Mouse (Mus musculus) liver, adult 2 months (tissue): ENCODE results near the gene Guca2b. TPM values are rescaled to one million over a fixed set of nuclear protein-coding genes. Genes with fewer than 3 reads are reported as not detected.

ENCODE experiments used
- DNase-seq: peaks from one replicate; pipeline ENCODE4 v3.0.0-alpha.2; 2011; ENCODE audit warnings: low read depth, low spot score; ENCODE audit errors: extremely low read depth
- H3K27ac ChIP-seq: fragments of 200-500 bp; replicated peaks from 2 replicates; pipeline ENCODE4 v1.5.1; 2012; ENCODE audit warnings: low read depth, mild to moderate bottlenecking, control low read depth, inconsistent platforms, low read length; ENCODE audit not compliant: insufficient read depth
- H3K27me3 ChIP-seq: fragments of 200-500 bp; 2 replicates; pipeline ENCODE4 v1.6.1; 2012; ENCODE audit warnings: mild to moderate bottlenecking, moderate library complexity, low read length, inconsistent platforms; ENCODE audit not compliant: control insufficient read depth, insufficient read depth
- H3K36me3 ChIP-seq: fragments of 200-500 bp; 2 replicates; pipeline ENCODE4 v1.6.1; 2012; ENCODE audit warnings: low read length, inconsistent platforms; ENCODE audit not compliant: control insufficient read depth, insufficient read depth
- H3K4me1 ChIP-seq: fragments of 200-500 bp; 2 replicates; pipeline ENCODE4 v1.6.1; 2011; ENCODE audit warnings: low read length; ENCODE audit not compliant: control insufficient read depth, insufficient read depth
- H3K4me3 ChIP-seq: fragments of 200-500 bp; 2 replicates; pipeline ENCODE4 v1.5.1; 2011; ENCODE audit warnings: low read depth, mild to moderate bottlenecking, control low read depth, low read length, moderate library complexity; ENCODE audit not compliant: insufficient read depth
- H3K79me2 ChIP-seq: fragments of 200-500 bp; 2 replicates; pipeline ENCODE4 v1.6.1; 2012; ENCODE audit warnings: inconsistent platforms, mild to moderate bottlenecking, low read length, moderate library complexity; ENCODE audit not compliant: control insufficient read depth, insufficient read depth
- H3K9ac ChIP-seq: fragments of 200-500 bp; 2 replicates; pipeline ENCODE4 v1.6.1; 2012; ENCODE audit warnings: low read depth, mild to moderate bottlenecking, control low read depth, inconsistent platforms, low read length
- CTCF ChIP-seq: fragments of 200-500 bp; IDR thresholded peaks from 2 replicates; pipeline ENCODE4 v1.5.1; 2011; ENCODE audit warnings: low read depth, low read length, control low read depth
- POLR2A ChIP-seq: fragments of 200-500 bp; IDR thresholded peaks from 2 replicates; pipeline ENCODE4 v1.6.1; 2011; ENCODE audit warnings: low read length, control low read depth; ENCODE audit not compliant: insufficient read depth; ENCODE audit errors: extremely low read depth
- WGBS: fragments of 180-500 bp; shearing (Covaris S2); methylation state at CpG from one replicate; pipeline ENCODE4 v1.1.7; 2018; 5-methylcytosine and 5-hydroxymethylcytosine counted together
- polyA plus RNA-seq: library from polyadenylated mRNA; depleted of rRNA; stranded (reverse); fragments of >200 nt; gene quantifications from 2 replicates; pipeline ENCODE4 v1.2.3, GENCODE M21; 2012; rRNA removed
- total RNA-seq: library from RNA; depleted of rRNA; stranded (reverse); fragments of >200 nt; gene quantifications from 2 replicates; pipeline ENCODE4 v1.2.3, GENCODE M21; 2014; rRNA removed

Gene Guca2b
- not detected in 2 replicates for total RNA-seq
- not detected in 2 replicates for polyA plus RNA-seq

DNA sequence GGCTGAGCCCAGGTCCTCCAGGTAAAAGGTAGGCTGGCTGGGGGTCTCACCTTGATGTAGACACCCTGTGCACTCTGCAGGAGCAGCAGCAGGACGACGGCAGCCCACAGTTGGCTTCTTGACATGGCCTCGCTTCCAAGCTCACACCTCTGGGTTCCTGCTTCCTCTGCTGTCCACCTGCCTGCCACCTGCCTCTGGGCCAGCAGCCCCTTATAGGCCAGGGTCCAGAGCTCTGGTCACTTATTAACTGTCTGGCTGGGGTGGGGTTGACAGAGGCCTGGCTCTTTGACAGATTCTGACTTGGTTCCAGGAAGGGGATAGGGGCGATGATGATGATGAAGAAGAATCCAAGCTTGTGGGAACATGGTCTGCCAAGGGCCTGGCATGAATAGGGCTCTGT lies at the start of gene Guca2b:
TSS of gene Guca2b (minus strand) at position 224 of the 400 bp plus-strand sequence.
- H3K4me3 ChIP-seq, result no peak within 1 kb of the TSS
- WGBS, result 76% methylated on average over 4 of the region's 4 CpGs

DNA sequence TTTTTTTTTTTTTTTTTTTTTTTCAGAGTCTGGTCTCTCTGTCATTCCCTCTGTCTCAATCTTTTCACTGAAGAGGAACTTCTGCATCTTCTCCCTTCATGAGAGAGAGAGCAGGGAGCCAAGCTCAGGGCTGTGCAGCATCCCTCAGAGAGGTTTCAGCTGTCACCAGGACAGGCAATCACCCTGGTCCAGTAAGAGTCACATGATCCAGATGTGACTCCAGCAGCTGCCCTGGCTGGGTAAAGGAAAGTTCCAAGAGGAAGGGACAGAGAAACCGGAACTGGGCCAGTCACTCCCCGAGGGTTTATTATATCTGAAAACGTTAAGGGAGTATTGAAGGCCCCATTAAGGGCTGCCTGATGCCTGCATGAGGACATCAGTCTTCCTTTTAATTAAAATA lies 49.0 kb upstream of the Guca2b start:
- H3K36me3 ChIP-seq, result no peaks in the 10 kb centered on the region
- H3K4me1 ChIP-seq, result no peaks in the 10 kb centered on the region
- H3K4me3 ChIP-seq, result no peak overlapping the region
- no peak overlapping the region for H3K27ac ChIP-seq
- H3K9ac ChIP-seq, result no peak overlapping the region
- no peaks in the 10 kb centered on the region for H3K27me3 ChIP-seq
- DNase-seq, result no peak
- no peak for TF ChIP-seq POLR2A
- TF ChIP-seq CTCF, result no peak
- H3K79me2 ChIP-seq, result no peaks in the 10 kb centered on the region
- 66% methylated on average over 3 of the region's 3 CpGs for WGBS

More for the DNA sequence above, at the start of gene Guca2b:
- Histone ChIP-seq H3K27me3 (no peaks in the 10 kb centered on the region), H3K9ac (no peak within 1 kb of the TSS), H3K4me1 (no peaks in the 10 kb centered on the region), H3K79me2 (no peaks in the 10 kb centered on the region), H3K27ac (no peak within 1 kb of the TSS), H3K36me3 (no peaks in the 10 kb centered on the region)
- TF ChIP-seq POLR2A (no peak), CTCF (no peak)
- DNase-seq, result no peak

DNA sequence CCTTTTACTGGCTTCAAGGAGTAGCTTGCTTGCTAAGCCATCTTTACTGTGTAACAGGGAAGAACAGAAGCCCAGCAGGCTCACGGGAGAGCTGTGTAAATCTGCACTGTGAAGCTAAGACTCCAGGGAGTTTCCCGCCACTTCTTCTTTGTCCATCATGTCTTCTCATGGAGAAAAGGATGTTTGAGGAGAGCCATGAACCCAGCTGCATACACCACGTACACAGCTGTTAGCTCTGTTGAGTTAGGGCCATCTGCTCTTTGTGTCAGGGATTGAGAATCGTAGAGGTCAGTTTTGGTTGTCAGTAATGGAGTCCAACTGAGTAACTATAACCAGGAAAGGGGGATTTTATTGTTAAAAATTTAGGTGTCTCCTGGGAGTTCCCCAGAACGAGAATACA lies 48.6 kb upstream of the Guca2b start:
- DNase-seq, result no peak
- TF ChIP-seq POLR2A (no peak), CTCF (no peak)
- H3K27me3 ChIP-seq, result no peaks in the 10 kb centered on the region
- whole genome bisulfite sequencing, result 79% methylated on average over 5 of the region's 5 CpGs
- H3K27ac ChIP-seq, result no peak overlapping the region
- H3K9ac ChIP-seq, result no peak overlapping the region
- H3K36me3 ChIP-seq, result no peaks in the 10 kb centered on the region
- H3K79me2 ChIP-seq, result no peaks in the 10 kb centered on the region
- no peak overlapping the region for H3K4me3 ChIP-seq
- H3K4me1 ChIP-seq, result no peaks in the 10 kb centered on the region

DNA sequence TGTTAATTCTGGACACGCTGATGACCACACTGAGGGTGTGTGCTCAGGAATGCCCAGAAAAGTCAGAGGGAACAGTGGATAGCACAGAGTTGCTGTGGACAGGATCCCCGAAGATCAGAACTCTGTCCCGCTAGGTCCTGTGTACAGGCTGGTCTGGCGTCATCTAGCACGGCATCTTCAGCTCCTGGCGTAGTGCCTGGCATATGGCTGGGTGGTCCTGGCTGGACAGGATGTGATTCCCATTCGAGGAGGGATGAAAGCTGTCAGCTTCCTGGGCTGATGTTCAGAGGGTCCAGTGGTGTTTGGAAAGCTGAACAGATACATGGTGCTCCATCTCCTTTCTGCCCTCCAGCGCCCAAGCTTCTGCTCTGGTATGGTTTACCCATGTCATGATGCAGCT lies 45.2 kb upstream of the Guca2b start:
- no peaks in the 10 kb centered on the region for H3K4me1 ChIP-seq
- no peak for DNase-seq
- H3K27me3 ChIP-seq, result no peaks in the 10 kb centered on the region
- WGBS, result 83% methylated on average over 8 of the region's 8 CpGs
- H3K79me2 ChIP-seq, result no peaks in the 10 kb centered on the region
- no peak overlapping the region for H3K27ac ChIP-seq
- TF ChIP-seq CTCF (no peak), POLR2A (no peak)
- H3K9ac ChIP-seq, result no peak overlapping the region
- no peak overlapping the region for H3K4me3 ChIP-seq
- no peaks in the 10 kb centered on the region for H3K36me3 ChIP-seq

DNA sequence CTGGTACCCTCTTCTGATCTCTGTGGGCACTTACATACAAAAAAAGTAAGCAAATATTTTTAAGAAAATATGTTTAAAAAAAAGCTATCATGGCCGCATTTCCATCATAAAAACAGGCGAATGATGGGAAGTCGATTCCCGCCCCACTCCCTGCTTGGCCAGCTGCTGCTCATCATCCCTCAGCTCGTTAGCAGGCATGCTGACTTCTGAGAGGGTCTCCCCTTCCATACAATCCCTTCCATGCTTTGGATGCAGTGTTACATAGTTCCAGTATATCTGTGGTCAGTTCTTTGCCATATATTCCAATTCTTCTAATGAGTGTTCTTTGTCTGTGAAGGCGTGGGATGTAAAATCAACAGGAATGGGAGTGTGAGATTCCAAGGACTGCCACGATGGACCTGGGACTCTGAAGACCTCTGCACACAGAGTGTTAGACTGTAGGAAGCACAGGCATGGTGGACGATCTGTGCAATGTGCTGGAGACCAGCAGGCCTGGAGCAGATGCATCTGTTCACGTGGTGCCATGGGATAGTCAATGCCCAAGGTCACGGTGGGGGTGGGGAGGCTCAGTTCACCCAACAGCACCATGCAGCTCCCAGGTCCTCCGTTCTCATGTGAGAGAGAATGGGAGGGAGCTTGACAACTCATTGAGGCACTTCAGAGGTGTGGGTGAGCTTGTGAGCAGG lies 42.7 kb upstream of the Guca2b start:
- TF ChIP-seq POLR2A (no peak), CTCF (no peak)
- Histone ChIP-seq H3K79me2 (no peaks in the 10 kb centered on the region), H3K27ac (no peak overlapping the region), H3K4me1 (no peaks in the 10 kb centered on the region), H3K27me3 (no peaks in the 10 kb centered on the region), H3K36me3 (no peaks in the 10 kb centered on the region), H3K9ac (no peak overlapping the region), H3K4me3 (no peak overlapping the region)
- WGBS, result 88% methylated on average over 11 of the region's 11 CpGs
- DNase-seq, result no peak

DNA sequence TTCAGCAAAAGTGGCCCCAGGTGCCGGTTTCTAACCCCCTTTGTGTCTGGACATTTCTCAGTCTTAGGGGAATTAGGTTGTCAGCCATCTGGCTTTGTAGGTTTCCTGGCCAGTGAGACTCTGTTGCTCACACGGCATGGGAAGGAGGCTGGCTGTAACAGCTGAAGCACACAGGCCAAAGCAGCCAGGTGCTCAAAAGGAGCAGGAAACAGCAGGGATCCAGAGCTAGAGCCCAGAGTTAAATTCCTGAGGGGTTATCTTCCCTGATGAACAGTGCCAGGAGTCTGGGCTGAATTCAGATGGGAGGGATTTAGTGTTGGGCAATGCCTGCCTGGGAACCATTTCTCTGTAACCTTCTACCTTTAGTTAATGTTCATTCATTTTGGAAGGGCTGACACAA lies 39.6 kb upstream of the Guca2b start:
- H3K27ac ChIP-seq, result no peak overlapping the region
- 68% methylated on average over 2 of the region's 2 CpGs for WGBS
- H3K9ac ChIP-seq, result no peak overlapping the region
- DNase-seq, result peak; percentile 17
- no peak overlapping the region for H3K4me3 ChIP-seq
- H3K4me1 ChIP-seq, result no peaks in the 10 kb centered on the region
- no peaks in the 10 kb centered on the region for H3K79me2 ChIP-seq
- no peaks in the 10 kb centered on the region for H3K36me3 ChIP-seq
- no peak for TF ChIP-seq POLR2A
- TF ChIP-seq CTCF, result no peak
- H3K27me3 ChIP-seq, result no peaks in the 10 kb centered on the region
